Mouse (Mus musculus): ENCODE results near the gene Bmp7.
A peak's percentile ranks its signal among the peaks of the same experiment; 100 is the strongest.

DNA sequence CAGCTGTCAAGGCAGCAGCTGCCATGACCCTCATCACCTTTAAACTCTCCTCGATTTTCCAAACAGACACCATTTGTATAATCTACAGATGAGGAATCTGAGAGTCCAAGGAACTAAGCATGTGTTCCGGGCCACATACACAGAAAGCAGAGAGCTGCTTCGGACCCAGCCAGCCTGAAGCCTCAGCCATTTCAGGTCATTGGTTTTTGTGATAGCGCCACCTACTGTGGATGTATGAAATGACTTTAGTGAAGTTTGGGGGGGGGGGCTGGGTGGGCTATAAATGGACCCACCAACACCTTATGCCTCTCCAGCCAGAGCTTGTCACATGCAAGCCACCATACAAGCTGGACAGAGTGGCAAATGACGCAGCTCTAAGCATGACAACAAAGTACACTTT lies 8.9 kb upstream of the Bmp7 start:
- TF ChIP-seq CTCF (IDR thresholded peaks at IDR 0.05; ENCODE audit: low read depth, low read length) (peak; percentile 41), POLR2A (IDR thresholded peaks at IDR 0.05; ENCODE audit: insufficient read depth, low read length) (no peak)

Data from ES-Bruce4 (cell line).